Mouse (Mus musculus) ES-Bruce4 (cell line): Measurements from ENCODE around the gene Hmcn2.

ENCODE experiments used
- CTCF ChIP-seq: IDR thresholded peaks from one replicate; pipeline ENCODE4 v1.8.1; 2011; ENCODE audit warnings: low read depth, low read length
- EP300 ChIP-seq: IDR thresholded peaks from 2 replicates; pipeline ENCODE4 v1.6.1; 2011; ENCODE audit warnings: low read depth, low read length; ENCODE audit not compliant: insufficient read depth
- POLR2A ChIP-seq: IDR thresholded peaks from one replicate; pipeline ENCODE4 v1.8.1; 2011; ENCODE audit warnings: low read length; ENCODE audit not compliant: insufficient read depth

GRCm38 (mm10) chr2:31495046-31495476 is 180.8 kb downstream of the Hmcn2 start:
- no peak for TF ChIP-seq EP300
- no peak for TF ChIP-seq CTCF
- TF ChIP-seq POLR2A = no peak
